Mouse (Mus musculus): Measurements from ENCODE around the gene Sema4g. TPM values are rescaled to one million over a fixed set of nuclear protein-coding genes. Genes with fewer than 3 reads are reported as not detected.

Sema4g gene
- polyA plus RNA-seq, 1 experiment from 2014 or later, result 3.2 TPM

DNA sequence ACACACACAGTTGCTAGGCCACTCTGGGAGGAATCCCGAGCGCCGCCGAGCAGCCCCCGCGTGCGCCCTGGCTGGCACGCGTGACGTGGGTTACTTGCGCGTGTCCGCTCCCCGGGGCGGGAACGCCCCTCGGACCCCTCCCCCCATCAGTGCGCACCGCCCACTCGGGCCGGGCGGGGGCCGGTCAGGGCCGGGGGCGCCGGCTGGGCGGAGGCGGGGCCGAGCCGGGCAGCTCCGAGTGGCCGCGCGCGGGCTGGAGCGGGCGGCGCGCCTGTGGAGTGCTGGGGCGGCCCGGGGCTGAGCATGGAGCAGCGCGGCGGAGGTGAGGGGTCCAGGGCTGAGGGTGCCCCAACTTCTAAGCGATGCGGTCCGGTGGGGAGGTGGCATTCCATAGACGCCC, 29.0 kb downstream of the Sema4g start:
- DNase-seq (ENCODE audit: low spot score) (peak; percentile 85), ATAC-seq (replicated peaks; ENCODE audit: low FRiP score, low read depth) (peak; percentile 73)
- TF ChIP-seq CTCF (IDR thresholded peaks at IDR 0.05; ENCODE audit: low read depth), result no peak
- H3K4me2 ChIP-seq (ENCODE audit: low read length), result peak overlapping the region; percentile 97
- peaks cover 15% of the 10 kb centered on the region for H3K36me3 ChIP-seq (ENCODE audit: insufficient read depth, low read length)
- WGBS, result 1% methylated on average over 36 of the region's 48 CpGs
- peaks cover 50% of the 10 kb centered on the region for H3K4me1 ChIP-seq (replicated peaks; ENCODE audit: insufficient read depth, low read length)
- H3K27ac ChIP-seq, result peak overlapping the region; percentile 99
- H3K27me3 ChIP-seq (ENCODE audit: insufficient read depth, low read length), result no peaks in the 10 kb centered on the region
- H3K4me3 ChIP-seq (replicated peaks; ENCODE audit: low read depth, low read length), result peak overlapping the region; percentile 73
- H3K9ac ChIP-seq (ENCODE audit: low read depth, low read length), result peak overlapping the region; percentile 86
- no peaks in the 10 kb centered on the region for H3K9me3 ChIP-seq (replicated peaks; ENCODE audit: low read length)

DNA sequence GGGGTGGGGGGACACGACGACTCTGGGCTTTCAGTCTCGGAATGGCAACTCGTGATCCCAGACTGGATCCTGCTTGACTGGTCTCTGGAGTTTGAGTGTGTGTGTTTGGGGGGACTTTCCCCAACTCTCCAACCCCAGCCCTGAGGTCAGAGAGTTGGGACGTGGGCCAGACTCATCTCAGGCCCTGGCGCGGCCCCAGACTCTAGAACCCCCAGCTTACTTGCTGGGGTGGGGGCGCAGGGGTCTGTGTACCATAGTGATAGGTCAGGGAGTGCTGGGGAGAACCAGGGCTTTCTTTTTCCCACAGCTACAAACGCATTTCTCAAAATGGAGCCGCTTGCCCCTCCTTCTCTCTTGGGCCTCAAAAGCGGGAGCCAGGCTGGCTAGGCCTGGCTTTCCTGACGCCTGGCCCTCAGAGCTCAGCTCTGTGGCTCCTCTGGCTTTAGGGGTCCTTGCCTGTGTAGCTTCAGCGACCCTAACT, 29.5 kb downstream of the Sema4g start:
- no peak for TF ChIP-seq CTCF (IDR thresholded peaks at IDR 0.05; ENCODE audit: low read depth)
- peaks cover 15% of the 10 kb centered on the region for H3K36me3 ChIP-seq (ENCODE audit: insufficient read depth, low read length)
- peak overlapping the region; percentile 99 for H3K27ac ChIP-seq
- H3K4me1 ChIP-seq (replicated peaks; ENCODE audit: insufficient read depth, low read length), result peaks cover 47% of the 10 kb centered on the region
- H3K4me2 ChIP-seq (ENCODE audit: low read length), result peak overlapping the region; percentile 97
- H3K4me3 ChIP-seq (replicated peaks; ENCODE audit: low read depth, low read length), result peak overlapping the region; percentile 73
- H3K27me3 ChIP-seq (ENCODE audit: insufficient read depth, low read length), result no peaks in the 10 kb centered on the region
- H3K9me3 ChIP-seq (replicated peaks; ENCODE audit: low read length), result no peaks in the 10 kb centered on the region
- 1% methylated on average over 11 of the region's 13 CpGs for WGBS
- peak overlapping the region; percentile 86 for H3K9ac ChIP-seq (ENCODE audit: low read depth, low read length)
- ATAC-seq (replicated peaks; ENCODE audit: low FRiP score, low read depth) (0 out of 2 replicates have a peak, but pooled peaks have one; percentile 0), DNase-seq (ENCODE audit: low spot score) (peak; percentile 62)

DNA sequence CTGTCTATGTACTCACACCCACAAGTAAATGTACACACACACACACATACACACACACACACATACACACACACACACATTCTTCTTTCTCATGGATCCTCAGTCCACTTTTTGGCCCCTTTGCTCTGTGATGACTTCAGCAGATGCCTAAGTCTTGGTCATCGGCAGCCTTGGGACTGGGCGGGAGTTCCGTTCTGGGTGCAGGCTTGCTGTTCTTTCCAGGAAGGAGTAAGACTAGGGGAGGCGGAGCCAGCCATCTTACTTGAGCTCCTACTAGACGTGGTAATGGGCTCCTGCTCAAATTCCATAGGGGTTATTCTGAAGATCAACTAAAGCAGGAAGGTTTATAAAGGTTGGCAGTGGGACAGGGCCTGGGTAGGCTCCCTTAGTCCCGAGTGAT, 31.4 kb downstream of the Sema4g start:
- Histone ChIP-seq H3K27ac (no peak overlapping the region), H3K4me1 (replicated peaks; ENCODE audit: insufficient read depth, low read length) (peaks cover 30% of the 10 kb centered on the region), H3K36me3 (ENCODE audit: insufficient read depth, low read length) (peaks cover 16% of the 10 kb centered on the region), H3K4me3 (replicated peaks; ENCODE audit: low read depth, low read length) (no peak overlapping the region), H3K4me2 (ENCODE audit: low read length) (peak overlapping the region; percentile 97), H3K9me3 (replicated peaks; ENCODE audit: low read length) (no peaks in the 10 kb centered on the region), H3K27me3 (ENCODE audit: insufficient read depth, low read length) (no peaks in the 10 kb centered on the region), H3K9ac (ENCODE audit: low read depth, low read length) (no peak overlapping the region)
- peak; percentile 77 for DNase-seq (ENCODE audit: low spot score)
- no peak for TF ChIP-seq CTCF (IDR thresholded peaks at IDR 0.05; ENCODE audit: low read depth)
- no peak for ATAC-seq (replicated peaks; ENCODE audit: low FRiP score, low read depth)
- WGBS, result 37% methylated on average over 6 of the region's 6 CpGs

DNA sequence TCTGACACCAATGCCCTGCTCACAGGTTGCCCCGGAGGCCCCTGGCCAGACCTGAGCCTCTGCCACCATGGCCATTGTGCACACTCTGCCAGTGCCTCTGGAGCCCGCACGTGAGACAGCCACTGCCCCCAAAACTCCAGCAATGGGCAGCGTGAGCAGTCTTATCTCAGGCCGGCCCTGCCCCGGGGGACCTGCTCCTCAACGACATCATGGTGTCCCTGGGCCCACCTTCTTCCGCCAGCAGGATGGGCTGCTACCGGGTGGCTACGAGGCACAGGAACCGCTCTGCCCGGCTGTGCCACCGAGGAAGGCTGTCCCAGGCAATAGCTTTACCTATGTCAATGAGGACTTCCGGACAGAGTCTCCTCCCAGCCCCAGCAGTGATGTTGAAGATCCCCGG, 32.5 kb downstream of the Sema4g start:
- DNase-seq (ENCODE audit: low spot score) (no peak), ATAC-seq (replicated peaks; ENCODE audit: low FRiP score, low read depth) (no peak)
- Histone ChIP-seq H3K9ac (ENCODE audit: low read depth, low read length) (no peak overlapping the region), H3K4me1 (replicated peaks; ENCODE audit: insufficient read depth, low read length) (peaks cover 24% of the 10 kb centered on the region), H3K9me3 (replicated peaks; ENCODE audit: low read length) (no peaks in the 10 kb centered on the region), H3K36me3 (ENCODE audit: insufficient read depth, low read length) (peaks cover 24% of the 10 kb centered on the region), H3K4me2 (ENCODE audit: low read length) (no peak overlapping the region), H3K27me3 (ENCODE audit: insufficient read depth, low read length) (no peaks in the 10 kb centered on the region), H3K27ac (no peak overlapping the region), H3K4me3 (replicated peaks; ENCODE audit: low read depth, low read length) (no peak overlapping the region)
- WGBS, result 90% methylated on average over 15 of the region's 15 CpGs
- TF ChIP-seq CTCF (IDR thresholded peaks at IDR 0.05; ENCODE audit: low read depth), result no peak

DNA sequence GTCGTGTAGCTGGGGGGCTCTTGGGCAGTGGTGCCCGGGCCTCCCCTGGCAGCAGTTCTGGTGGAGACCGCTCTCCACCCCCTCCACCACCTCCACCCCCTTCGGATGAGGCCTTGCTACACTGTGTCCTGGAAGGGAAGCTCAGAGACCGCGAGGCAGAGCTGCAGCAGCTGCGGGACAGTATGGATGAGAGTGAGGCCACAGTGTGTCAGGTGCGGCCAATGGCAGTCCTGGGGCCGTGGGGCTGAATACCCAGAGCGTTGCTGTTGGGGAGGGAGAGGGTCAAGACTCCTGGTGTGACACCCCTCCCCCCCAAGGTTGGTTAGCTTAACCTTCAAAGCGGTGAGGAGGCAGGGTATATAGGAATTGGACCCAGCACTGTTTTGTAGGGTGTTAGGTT, 35.1 kb downstream of the Sema4g start:
- ATAC-seq (replicated peaks; ENCODE audit: low FRiP score, low read depth) (no peak; the same call in 1 of the 2 replicates), DNase-seq (ENCODE audit: low spot score) (no peak)
- Histone ChIP-seq H3K27me3 (ENCODE audit: insufficient read depth, low read length) (no peaks in the 10 kb centered on the region), H3K9ac (ENCODE audit: low read depth, low read length) (no peak overlapping the region), H3K27ac (no peak overlapping the region), H3K4me1 (replicated peaks; ENCODE audit: insufficient read depth, low read length) (peaks cover 19% of the 10 kb centered on the region), H3K4me2 (ENCODE audit: low read length) (no peak overlapping the region), H3K36me3 (ENCODE audit: insufficient read depth, low read length) (peaks cover 48% of the 10 kb centered on the region), H3K9me3 (replicated peaks; ENCODE audit: low read length) (no peaks in the 10 kb centered on the region), H3K4me3 (replicated peaks; ENCODE audit: low read depth, low read length) (no peak overlapping the region)
- WGBS, result 76% methylated on average over 11 of the region's 11 CpGs
- TF ChIP-seq CTCF (IDR thresholded peaks at IDR 0.05; ENCODE audit: low read depth), result no peak

DNA sequence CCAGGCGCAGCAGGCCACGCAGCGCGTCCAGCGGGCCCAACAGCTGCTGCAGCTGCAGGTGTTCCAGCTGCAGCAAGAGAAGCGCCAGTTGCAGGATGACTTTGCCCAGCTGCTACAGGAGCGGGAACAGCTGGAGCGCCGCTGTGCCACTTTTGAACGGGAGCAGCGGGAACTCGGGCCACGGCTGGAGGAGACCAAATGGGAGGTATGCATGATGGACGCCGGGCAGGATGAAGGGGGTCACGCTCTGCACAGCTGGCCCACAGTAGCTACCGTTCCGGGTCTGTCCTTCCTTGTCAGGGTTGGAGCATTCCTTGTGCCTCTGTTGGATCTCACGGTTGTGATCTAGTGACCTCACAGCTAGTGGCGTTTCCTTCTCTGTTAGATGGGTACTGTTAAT, 35.9 kb downstream of the Sema4g start:
- TF ChIP-seq CTCF (IDR thresholded peaks at IDR 0.05; ENCODE audit: low read depth), result no peak
- no peak overlapping the region for H3K9ac ChIP-seq (ENCODE audit: low read depth, low read length)
- no peaks in the 10 kb centered on the region for H3K9me3 ChIP-seq (replicated peaks; ENCODE audit: low read length)
- ATAC-seq (replicated peaks; ENCODE audit: low FRiP score, low read depth) (no peak; the same call in 1 of the 2 replicates), DNase-seq (ENCODE audit: low spot score) (no peak)
- H3K4me3 ChIP-seq (replicated peaks; ENCODE audit: low read depth, low read length), result no peak overlapping the region
- H3K4me1 ChIP-seq (replicated peaks; ENCODE audit: insufficient read depth, low read length), result peaks cover 13% of the 10 kb centered on the region; the same call in 1 of the 2 replicates
- no peak overlapping the region for H3K4me2 ChIP-seq (ENCODE audit: low read length)
- H3K27ac ChIP-seq, result no peak overlapping the region
- peaks cover 49% of the 10 kb centered on the region for H3K36me3 ChIP-seq (ENCODE audit: insufficient read depth, low read length)
- 72% methylated on average over 20 of the region's 20 CpGs for WGBS
- no peaks in the 10 kb centered on the region for H3K27me3 ChIP-seq (ENCODE audit: insufficient read depth, low read length)
